Mouse (Mus musculus) heart, adult 11 months (tissue): ENCODE measurements at regions not wholly inside any gene's neighbourhood (a gene's known extent, or its start where the extent isn't known, plus 50 kb on each side); places are given as distances from the start of the nearest gene placed in this dataset.

Experiments used
- DNase-seq: peaks from one replicate; pipeline ENCODE4 v3.0.0; 2022

DNA sequence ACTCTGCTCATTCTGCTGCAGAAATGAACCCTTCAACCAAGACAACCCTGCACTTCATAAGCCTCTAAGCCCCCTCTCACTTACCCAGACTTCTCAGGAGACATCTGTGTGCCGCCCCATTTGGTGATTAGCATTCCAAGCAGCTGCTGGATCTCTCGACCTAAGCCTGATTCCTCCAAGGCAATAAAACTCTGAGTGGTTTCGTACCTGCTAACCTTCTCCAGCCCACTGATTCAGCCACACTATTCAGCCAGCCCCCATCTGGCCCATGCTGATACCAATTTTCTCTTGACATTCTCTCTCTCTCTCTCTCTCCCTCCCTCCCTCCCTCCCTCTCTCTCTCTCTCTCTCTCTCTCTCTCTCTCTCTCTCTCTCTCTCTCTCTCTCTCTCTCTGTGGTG, 88.2 kb downstream of the Zmat3 start:
- no peak for DNase-seq

GRCm38 (mm10) chr3:32265619-32266222, 100.1 kb downstream of the Zmat3 start:
- DNase-seq, result peak; percentile 33
